Mouse (Mus musculus): ENCODE measurements around the gene Gm17018. TPM values are rescaled to one million over a fixed set of nuclear protein-coding genes. Genes with fewer than 3 reads are reported as not detected.

The Gm17018 gene
- polyA plus RNA-seq (2015; fragmentation: Nextera tagmentation; extraction: Ambion mirVana) = 40.1 and 43.4 TPM in 2 replicates

GRCm38 (mm10) chr19:45560153-45560890 lies at the start of gene Gm17018, which contains the start of gene Poll:
Gene Gm17018, plus strand, starts transcription at chr19:45560615.
Gene Poll, minus strand, starts transcription at chr19:45560531.
- Histone ChIP-seq H3K9me3 (replicated peaks; ENCODE audit: control insufficient read depth, low read length) (no peaks in the 10 kb centered on the region), H3K4me1 (ENCODE audit: control insufficient read depth, insufficient read depth, low read length) (peaks cover 13% of the 10 kb centered on the region), H3K4me3 (replicated peaks; ENCODE audit: low read length) (peak within 1 kb of the TSS; percentile 83), H3K4me2 (ENCODE audit: low read depth, low read length) (peak within 1 kb of the TSS; percentile 99), H3K9ac (ENCODE audit: low read length) (peak within 1 kb of the TSS; percentile 92), H3K36me3 (ENCODE audit: control insufficient read depth, insufficient read depth, low read length) (no peaks in the 10 kb centered on the region), H3K27me3 (ENCODE audit: control insufficient read depth, insufficient read depth, low read length) (no peaks in the 10 kb centered on the region), H3K27ac (ENCODE audit: low read length) (peak within 1 kb of the TSS; percentile 76)
- WGBS = under 1% methylated on average over 35 of the region's 35 CpGs
- ATAC-seq (ENCODE audit: insufficient read depth, low FRiP score) = peak; percentile 87

- Histone ChIP-seq H3K27me3 (ENCODE audit: control insufficient read depth, insufficient read depth, low read length) (no peaks in the 10 kb centered on the region), H3K9ac (ENCODE audit: low read length) (no peak overlapping the region), H3K9me3 (replicated peaks; ENCODE audit: control insufficient read depth, low read length) (no peaks in the 10 kb centered on the region), H3K36me3 (ENCODE audit: control insufficient read depth, insufficient read depth, low read length) (no peaks in the 10 kb centered on the region), H3K27ac (ENCODE audit: low read length) (no peak overlapping the region), H3K4me3 (replicated peaks; ENCODE audit: low read length) (no peak overlapping the region), H3K4me1 (ENCODE audit: control insufficient read depth, insufficient read depth, low read length) (no peaks in the 10 kb centered on the region), H3K4me2 (ENCODE audit: low read depth, low read length) (no peak overlapping the region)
- 79% methylated on average over 3 of the region's 3 CpGs for WGBS
- ATAC-seq (ENCODE audit: insufficient read depth, low FRiP score) = no peak
Measured at GRCm38 (mm10) chr19:45510680-45511079, 49.7 kb upstream of the Gm17018 start.

- Histone ChIP-seq H3K9me3 (replicated peaks; ENCODE audit: control insufficient read depth, low read length) (no peaks in the 10 kb centered on the region), H3K4me1 (ENCODE audit: control insufficient read depth, insufficient read depth, low read length) (no peaks in the 10 kb centered on the region), H3K4me3 (replicated peaks; ENCODE audit: low read length) (no peak overlapping the region), H3K4me2 (ENCODE audit: low read depth, low read length) (no peak overlapping the region), H3K36me3 (ENCODE audit: control insufficient read depth, insufficient read depth, low read length) (no peaks in the 10 kb centered on the region), H3K27me3 (ENCODE audit: control insufficient read depth, insufficient read depth, low read length) (no peaks in the 10 kb centered on the region), H3K9ac (ENCODE audit: low read length) (no peak overlapping the region), H3K27ac (ENCODE audit: low read length) (no peak overlapping the region)
- ATAC-seq (ENCODE audit: insufficient read depth, low FRiP score) = no peak
- 70% methylated on average over 4 of the region's 4 CpGs for WGBS
Measured at GRCm38 (mm10) chr19:45511406-45511805, 49.0 kb upstream of the Gm17018 start.

GRCm38 (mm10) chr19:45515341-45515740 lies 45.1 kb upstream of the Gm17018 start:
- Histone ChIP-seq H3K4me2 (ENCODE audit: low read depth, low read length) (no peak overlapping the region), H3K4me3 (replicated peaks; ENCODE audit: low read length) (no peak overlapping the region), H3K27me3 (ENCODE audit: control insufficient read depth, insufficient read depth, low read length) (no peaks in the 10 kb centered on the region), H3K4me1 (ENCODE audit: control insufficient read depth, insufficient read depth, low read length) (no peaks in the 10 kb centered on the region; the same call in 1 of the 2 replicates), H3K9me3 (replicated peaks; ENCODE audit: control insufficient read depth, low read length) (no peaks in the 10 kb centered on the region), H3K9ac (ENCODE audit: low read length) (no peak overlapping the region), H3K36me3 (ENCODE audit: control insufficient read depth, insufficient read depth, low read length) (no peaks in the 10 kb centered on the region), H3K27ac (ENCODE audit: low read length) (no peak overlapping the region)
- no peak for ATAC-seq (ENCODE audit: insufficient read depth, low FRiP score)
- WGBS = 85% methylated on average over 2 of the region's 2 CpGs

GRCm38 (mm10) chr19:45516264-45516663 lies 44.2 kb upstream of the Gm17018 start:
- Histone ChIP-seq H3K9me3 (replicated peaks; ENCODE audit: control insufficient read depth, low read length) (no peaks in the 10 kb centered on the region), H3K9ac (ENCODE audit: low read length) (no peak overlapping the region), H3K27ac (ENCODE audit: low read length) (no peak overlapping the region), H3K4me1 (ENCODE audit: control insufficient read depth, insufficient read depth, low read length) (no peaks in the 10 kb centered on the region; the same call in 1 of the 2 replicates), H3K4me3 (replicated peaks; ENCODE audit: low read length) (no peak overlapping the region), H3K27me3 (ENCODE audit: control insufficient read depth, insufficient read depth, low read length) (no peaks in the 10 kb centered on the region), H3K4me2 (ENCODE audit: low read depth, low read length) (no peak overlapping the region), H3K36me3 (ENCODE audit: control insufficient read depth, insufficient read depth, low read length) (no peaks in the 10 kb centered on the region)
- 91% methylated on average over 12 of the region's 12 CpGs for WGBS
- ATAC-seq (ENCODE audit: insufficient read depth, low FRiP score) = no peak

- no peak for ATAC-seq (ENCODE audit: insufficient read depth, low FRiP score)
- Histone ChIP-seq H3K4me2 (ENCODE audit: low read depth, low read length) (no peak overlapping the region), H3K9ac (ENCODE audit: low read length) (no peak overlapping the region), H3K36me3 (ENCODE audit: control insufficient read depth, insufficient read depth, low read length) (peaks cover 8% of the 10 kb centered on the region; the same call in 1 of the 2 replicates), H3K27ac (ENCODE audit: low read length) (no peak overlapping the region), H3K4me1 (ENCODE audit: control insufficient read depth, insufficient read depth, low read length) (peaks cover 3% of the 10 kb centered on the region; the same call in 1 of the 2 replicates), H3K4me3 (replicated peaks; ENCODE audit: low read length) (no peak overlapping the region), H3K27me3 (ENCODE audit: control insufficient read depth, insufficient read depth, low read length) (no peaks in the 10 kb centered on the region), H3K9me3 (replicated peaks; ENCODE audit: control insufficient read depth, low read length) (no peaks in the 10 kb centered on the region)
- 80% methylated on average over 7 of the region's 7 CpGs for WGBS
Measured at GRCm38 (mm10) chr19:45527382-45527781, 33.0 kb upstream of the Gm17018 start.

- ATAC-seq (ENCODE audit: insufficient read depth, low FRiP score) = no peak
- 83% methylated on average over 10 of the region's 10 CpGs for WGBS
Measured at GRCm38 (mm10) chr19:45527931-45528534, 32.4 kb upstream of the Gm17018 start.

GRCm38 (mm10) chr19:45529294-45529693 lies 31.1 kb upstream of the Gm17018 start:
- H3K27ac ChIP-seq (ENCODE audit: low read length) = no peak overlapping the region
- 72% methylated on average over 5 of the region's 5 CpGs for WGBS
- 0 out of 2 replicates have a peak, but pooled peaks cover 3% of the 10 kb centered on the region for H3K36me3 ChIP-seq (ENCODE audit: control insufficient read depth, insufficient read depth, low read length)

More at GRCm38 (mm10) chr19:45527931-45528534, 32.4 kb upstream of the Gm17018 start:
- no peaks in the 10 kb centered on the region for H3K9me3 ChIP-seq (replicated peaks; ENCODE audit: control insufficient read depth, low read length)
- no peak overlapping the region for H3K4me2 ChIP-seq (ENCODE audit: low read depth, low read length)
- peaks cover 3% of the 10 kb centered on the region; the same call in 1 of the 2 replicates for H3K4me1 ChIP-seq (ENCODE audit: control insufficient read depth, insufficient read depth, low read length)
- H3K27me3 ChIP-seq (ENCODE audit: control insufficient read depth, insufficient read depth, low read length) = no peaks in the 10 kb centered on the region
- no peak overlapping the region for H3K9ac ChIP-seq (ENCODE audit: low read length)
- no peak overlapping the region for H3K4me3 ChIP-seq (replicated peaks; ENCODE audit: low read length)
- H3K27ac ChIP-seq (ENCODE audit: low read length) = no peak overlapping the region
- H3K36me3 ChIP-seq (ENCODE audit: control insufficient read depth, insufficient read depth, low read length) = peaks cover 7% of the 10 kb centered on the region; the same call in 1 of the 2 replicates

More at GRCm38 (mm10) chr19:45529294-45529693, 31.1 kb upstream of the Gm17018 start:
- Histone ChIP-seq H3K27me3 (ENCODE audit: control insufficient read depth, insufficient read depth, low read length) (no peaks in the 10 kb centered on the region), H3K9me3 (replicated peaks; ENCODE audit: control insufficient read depth, low read length) (no peaks in the 10 kb centered on the region), H3K9ac (ENCODE audit: low read length) (no peak overlapping the region), H3K4me2 (ENCODE audit: low read depth, low read length) (no peak overlapping the region), H3K4me1 (ENCODE audit: control insufficient read depth, insufficient read depth, low read length) (peaks cover 3% of the 10 kb centered on the region; the same call in 1 of the 2 replicates), H3K4me3 (replicated peaks; ENCODE audit: low read length) (no peak overlapping the region)
- no peak for ATAC-seq (ENCODE audit: insufficient read depth, low FRiP score)

All from stomach, embryonic 16.5 days (tissue).